Mouse (Mus musculus) stomach, postnatal 0 days (tissue): ENCODE measurements around the gene Klhl21. TPM values are rescaled to one million over a fixed set of nuclear protein-coding genes. Genes with fewer than 3 reads are reported as not detected.
A peak's percentile ranks its signal among the peaks of the same experiment; 100 is the strongest.

Source experiments
- ATAC-seq: fragments of 200-750 bp; cut with Nextera tagmentation; 2 replicates; pipeline ENCODE4 v1.8.0; 2017; ENCODE audit not compliant: low FRiP score, low TSS enrichment
- DNase-seq: peaks from one replicate; pipeline ENCODE4 v3.0.0-alpha.2; 2016; ENCODE audit warnings: low spot score
- H3K27ac ChIP-seq: fragments of 300-500 bp; sonication (generic); replicated peaks from 2 replicates; pipeline ENCODE4 v1.5.1; 2014; ENCODE audit warnings: mild to moderate bottlenecking, control low read depth
- H3K27me3 ChIP-seq: fragments of 300-500 bp; sonication (generic); 2 replicates; pipeline ENCODE4 v1.6.1; 2014; ENCODE audit warnings: low read length; ENCODE audit not compliant: control insufficient read depth, insufficient read depth
- H3K36me3 ChIP-seq: fragments of 300-500 bp; sonication (generic); 2 replicates; pipeline ENCODE4 v1.6.1; 2014; ENCODE audit warnings: low read length, mixed read lengths; ENCODE audit not compliant: control insufficient read depth, insufficient read depth
- H3K4me1 ChIP-seq: fragments of 300-500 bp; sonication (generic); replicated peaks from 2 replicates; pipeline ENCODE4 v1.6.1; 2014; ENCODE audit warnings: antibody characterized with exemption; ENCODE audit not compliant: control insufficient read depth, insufficient read depth
- H3K4me2 ChIP-seq: fragments of 300-500 bp; sonication (generic); replicated peaks from 2 replicates; pipeline ENCODE4 v1.6.1; 2014; ENCODE audit warnings: low read depth, mild to moderate bottlenecking, control low read depth, moderate library complexity
- H3K4me3 ChIP-seq: fragments of 300-500 bp; sonication (generic); 2 replicates; pipeline ENCODE4 v1.5.1; 2014; ENCODE audit warnings: low read depth, low read length, control low read depth
- H3K9ac ChIP-seq: fragments of 300-500 bp; sonication (generic); 2 replicates; pipeline ENCODE4 v1.6.1; 2014; ENCODE audit warnings: mild to moderate bottlenecking, low read length, control low read depth, mixed read lengths
- H3K9me3 ChIP-seq: fragments of 300-500 bp; sonication (generic); 2 replicates; pipeline ENCODE4 v1.6.1; 2016; ENCODE audit warnings: low read length; ENCODE audit not compliant: control insufficient read depth
- CTCF ChIP-seq: IDR thresholded peaks from 2 replicates; pipeline ENCODE4 v1.5.1; 2016; ENCODE audit warnings: antibody characterized with exemption, low read depth, mild to moderate bottlenecking, moderate library complexity
- EP300 ChIP-seq: optimal IDR thresholded peaks from 2 replicates; pipeline ENCODE3; 2016; ENCODE audit warnings: antibody characterized with exemption
- WGBS: fragments of 180-500 bp; shearing (Covaris S2); extraction: QIAGEN DNeasy Blood & Tissue Kit; methylation state at CpG from one replicate; pipeline ENCODE4 v1.1.7; 2014; 5-methylcytosine and 5-hydroxymethylcytosine counted together
- polyA plus RNA-seq: library from polyadenylated mRNA; unstranded; fragments of >200 nt; fragmentation: Nextera tagmentation; extraction: Ambion mirVana; gene quantifications from 2 replicates; pipeline ENCODE4 v1.2.1, GENCODE M21; 2015

Klhl21 gene
- polyA plus RNA-seq, 1 experiment from 2014 or later, result 11.9 TPM

- 65% methylated on average over 6 of the region's 6 CpGs for WGBS
- TF ChIP-seq CTCF (no peak), EP300 (no peak)
- peaks cover 21% of the 10 kb centered on the region for H3K36me3 ChIP-seq
Observed at GRCm38 (mm10) chr4:152019073-152019472, 10.5 kb downstream of the Klhl21 start.

GRCm38 (mm10) chr4:152020024-152020423 is 11.4 kb downstream of the Klhl21 start:
- Histone ChIP-seq H3K36me3 (peaks cover 19% of the 10 kb centered on the region), H3K27ac (peak overlapping the region; percentile 35), H3K9me3 (no peaks in the 10 kb centered on the region), H3K4me1 (no peaks in the 10 kb centered on the region; the same call in 1 of the 2 replicates), H3K9ac (no peak overlapping the region), H3K4me2 (no peak overlapping the region), H3K4me3 (no peak overlapping the region), H3K27me3 (no peaks in the 10 kb centered on the region)
- ATAC-seq (no peak), DNase-seq (no peak)
- 86% methylated on average over 20 of the region's 21 CpGs for WGBS
- TF ChIP-seq CTCF (no peak), EP300 (no peak)

More at GRCm38 (mm10) chr4:152019073-152019472, 10.5 kb downstream of the Klhl21 start:
- H3K9ac ChIP-seq, result peak overlapping the region; percentile 18; the same call in 1 of the 2 replicates
- H3K4me2 ChIP-seq, result no peak overlapping the region
- ATAC-seq (no peak), DNase-seq (no peak)
- H3K27ac ChIP-seq, result 0 out of 2 replicates have a peak overlapping the region, but pooled peaks have one; percentile 4
- no peaks in the 10 kb centered on the region; the same call in 1 of the 2 replicates for H3K4me1 ChIP-seq
- H3K4me3 ChIP-seq, result no peak overlapping the region
- H3K9me3 ChIP-seq, result no peaks in the 10 kb centered on the region
- H3K27me3 ChIP-seq, result no peaks in the 10 kb centered on the region

DNA sequence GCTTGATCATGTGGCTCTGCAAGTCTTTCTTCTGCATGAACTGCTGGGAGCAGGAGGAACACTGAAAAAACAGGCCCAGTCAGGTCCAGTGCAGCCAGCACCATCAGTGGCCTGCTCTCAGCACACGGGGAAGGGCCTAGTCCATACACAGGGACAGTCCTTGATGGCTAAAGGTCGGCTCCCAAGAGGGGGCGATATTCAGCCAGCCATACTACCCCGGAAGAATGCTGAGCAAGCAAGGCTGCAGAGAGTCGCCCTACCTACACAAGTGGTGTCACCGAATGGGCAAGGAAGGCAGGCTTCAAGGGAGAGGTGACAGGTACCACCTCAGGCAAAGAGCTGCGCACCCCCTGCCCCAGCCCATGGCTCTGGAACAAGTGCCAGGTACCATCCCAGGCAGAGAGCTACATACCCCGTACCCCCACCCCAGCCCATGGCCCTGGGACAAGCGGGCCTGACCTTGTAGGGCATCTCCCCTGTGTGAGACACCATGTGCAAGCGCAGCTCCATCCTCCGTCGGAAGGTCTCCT is 13.0 kb downstream of the Klhl21 start:
- no peak overlapping the region for H3K27ac ChIP-seq
- WGBS, result 74% methylated on average over 12 of the region's 12 CpGs
- peaks cover 19% of the 10 kb centered on the region for H3K36me3 ChIP-seq
- no peaks in the 10 kb centered on the region for H3K27me3 ChIP-seq
- H3K9me3 ChIP-seq, result no peaks in the 10 kb centered on the region
- H3K4me1 ChIP-seq, result peaks cover 9% of the 10 kb centered on the region
- H3K9ac ChIP-seq, result 0 out of 2 replicates have a peak overlapping the region, but pooled peaks have one; percentile 13
- no peak overlapping the region for H3K4me3 ChIP-seq
- no peak overlapping the region for H3K4me2 ChIP-seq
- TF ChIP-seq EP300 (no peak), CTCF (peak; percentile 22; the same call in 1 of the 2 replicates)
- DNase-seq (no peak), ATAC-seq (no peak; the same call in 1 of the 2 replicates)

DNA sequence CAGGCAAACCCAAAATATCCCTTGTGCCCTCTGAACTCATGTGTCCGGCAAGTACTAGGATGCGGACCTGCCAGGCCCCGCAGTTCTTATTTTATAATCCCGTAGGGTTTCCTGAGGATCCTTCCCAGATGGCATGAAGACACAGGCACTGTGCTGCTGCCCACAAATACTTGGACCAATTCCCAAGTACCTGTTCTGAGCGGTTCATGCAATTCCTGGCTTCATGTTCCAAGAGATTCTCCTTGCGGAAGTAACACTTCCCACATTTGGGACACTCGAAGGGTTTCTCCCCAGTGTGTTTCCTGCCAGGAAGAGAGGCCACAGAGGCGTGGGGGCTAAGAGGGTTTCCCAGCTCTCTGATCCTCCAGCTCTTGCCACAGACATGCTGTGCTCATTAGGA is 13.9 kb downstream of the Klhl21 start:
- H3K4me1 ChIP-seq, result peaks cover 14% of the 10 kb centered on the region
- DNase-seq (no peak), ATAC-seq (no peak)
- peaks cover 17% of the 10 kb centered on the region for H3K36me3 ChIP-seq
- no peak overlapping the region for H3K4me2 ChIP-seq
- H3K9ac ChIP-seq, result no peak overlapping the region
- WGBS, result 77% methylated on average over 8 of the region's 8 CpGs
- H3K9me3 ChIP-seq, result no peaks in the 10 kb centered on the region
- no peak overlapping the region for H3K27ac ChIP-seq
- no peak overlapping the region for H3K4me3 ChIP-seq
- TF ChIP-seq CTCF (no peak), EP300 (no peak)
- H3K27me3 ChIP-seq, result no peaks in the 10 kb centered on the region

DNA sequence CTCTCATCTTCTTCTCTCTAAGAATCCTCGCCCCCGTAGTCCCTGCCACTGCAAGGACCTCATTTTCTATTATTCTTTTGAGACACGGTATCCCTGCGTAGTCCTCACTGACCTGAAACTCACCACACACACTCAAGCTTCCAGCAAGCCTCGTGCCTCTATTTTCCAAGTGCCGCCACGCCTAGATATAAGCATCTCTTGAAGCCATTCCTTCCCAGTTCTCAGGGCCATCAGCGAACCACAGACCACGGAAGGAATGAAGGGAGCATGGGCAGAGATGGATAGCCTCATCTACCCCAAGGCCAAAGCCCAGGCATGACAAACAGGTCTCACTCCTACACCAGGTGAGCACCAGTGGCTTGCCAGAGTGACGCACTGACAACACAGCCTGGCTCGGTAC is 15.9 kb downstream of the Klhl21 start:
- Histone ChIP-seq H3K4me1 (peaks cover 16% of the 10 kb centered on the region), H3K4me2 (no peak overlapping the region), H3K36me3 (peaks cover 11% of the 10 kb centered on the region), H3K4me3 (no peak overlapping the region), H3K9ac (no peak overlapping the region), H3K27ac (no peak overlapping the region), H3K9me3 (no peaks in the 10 kb centered on the region), H3K27me3 (no peaks in the 10 kb centered on the region)
- TF ChIP-seq EP300 (no peak), CTCF (no peak)
- DNase-seq (no peak), ATAC-seq (no peak)
- WGBS, result 86% methylated on average over 11 of the region's 11 CpGs

- Histone ChIP-seq H3K27me3 (no peaks in the 10 kb centered on the region), H3K4me2 (peak overlapping the region; percentile 92), H3K4me3 (peak overlapping the region; percentile 64), H3K27ac (peak overlapping the region; percentile 70), H3K36me3 (peaks cover 2% of the 10 kb centered on the region; the same call in 1 of the 2 replicates), H3K9ac (peak overlapping the region; percentile 71), H3K9me3 (no peaks in the 10 kb centered on the region), H3K4me1 (peaks cover 16% of the 10 kb centered on the region)
- ATAC-seq (peak; percentile 43; the same call in 1 of the 2 replicates), DNase-seq (peak; percentile 72)
- WGBS, result 1% methylated on average over 38 of the region's 41 CpGs
- TF ChIP-seq EP300, result no peak
- TF ChIP-seq CTCF, result peak; percentile 26; the same call in 1 of the 2 replicates
Observed at GRCm38 (mm10) chr4:152026751-152027508, 18.3 kb downstream of the Klhl21 start.
